Mouse (Mus musculus): Measurements from ENCODE around the gene Uqcrfs1. TPM values are rescaled to one million over a fixed set of nuclear protein-coding genes. Genes with fewer than 3 reads are reported as not detected.

Uqcrfs1 gene
- total RNA-seq, 1 experiment from 2014 or later: 112 TPM

- no peak for ATAC-seq (replicated peaks; ENCODE audit: insufficient number of reproducible peaks, low FRiP score, low TSS enrichment, poor library complexity, severe bottlenecking)
These were observed 27.0 kb downstream of the Uqcrfs1 start for GRCm38 (mm10) chr13:30518191-30518590.

DNA sequence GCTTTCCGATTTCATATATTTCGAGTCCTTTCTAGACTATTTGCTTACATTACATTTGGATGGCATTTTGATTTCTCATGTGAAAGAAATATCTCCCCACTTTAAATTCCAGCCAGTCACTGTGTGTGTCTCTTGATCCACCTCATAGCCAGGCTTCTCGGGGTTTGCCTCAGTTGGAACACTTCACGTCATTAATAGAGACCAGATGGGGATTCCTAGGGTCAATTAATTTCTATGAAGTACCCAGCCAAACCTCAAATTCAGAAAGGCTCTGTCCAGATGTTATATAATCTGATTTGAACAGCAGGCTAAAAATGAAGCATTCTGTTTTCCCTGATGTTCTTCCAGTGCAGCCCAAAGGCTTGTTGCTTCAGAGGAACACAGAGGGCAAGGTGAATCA is 37.5 kb downstream of the Uqcrfs1 start:
- no peak for ATAC-seq (replicated peaks; ENCODE audit: insufficient number of reproducible peaks, low FRiP score, low TSS enrichment, poor library complexity, severe bottlenecking)

GRCm38 (mm10) chr13:30501860-30502395 is 43.2 kb downstream of the Uqcrfs1 start:
- ATAC-seq (replicated peaks; ENCODE audit: insufficient number of reproducible peaks, low FRiP score, low TSS enrichment, poor library complexity, severe bottlenecking): no peak

Other genes with a start within 250 kb of the Uqcrfs1 start
- gene Agtr1a, start 208.9 kb downstream of the Uqcrfs1 start, total RNA-seq (2017): 0.67 TPM in 1 of 3 replicates, not detected in the others
- gene Dusp22, start 114.6 kb upstream of the Uqcrfs1 start, total RNA-seq (2017): 37.6 to 46.2 TPM (median 42.1 TPM) in 3 replicates
- 25.5 to 42.0 TPM (median 29.8 TPM) in 3 replicates for gene Irf4, start 203.9 kb upstream of the Uqcrfs1 start, total RNA-seq (2017)

Measured in monocyte, adult 5-6 weeks (primary cell).